Comparison of ENCODE assay signal across 27 mouse cellular contexts in the genomic region with DNA sequence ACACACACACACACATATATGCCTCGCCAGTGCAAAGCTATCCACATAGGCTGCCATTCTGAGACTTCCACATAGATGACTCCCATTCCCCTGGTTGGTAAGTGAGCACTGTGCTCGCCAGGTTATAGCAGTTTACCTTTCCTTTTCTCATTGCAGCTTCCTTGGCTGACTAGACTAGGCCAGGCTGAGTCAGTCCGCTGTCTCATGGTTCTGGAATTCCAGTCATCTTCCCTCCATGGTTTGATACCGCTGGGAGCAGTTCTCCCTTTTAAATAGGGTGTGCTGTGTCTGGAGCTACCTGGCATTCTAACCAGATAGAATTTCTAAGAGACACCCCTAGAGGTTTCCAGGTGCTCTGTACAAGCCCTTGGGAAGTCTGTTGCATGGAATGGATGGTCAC. TPM values are rescaled to one million over a fixed set of nuclear protein-coding genes. Genes with fewer than 3 reads are reported as not detected.
DNase-seq lines count a peak whose midpoint lies in the region; ATAC-seq and TF ChIP-seq lines count a peak whose summit lies in the region.
"Had no signal": no experiment of that assay in that cellular context is flagged by ENCODE, and none has a peak within 500 bp of the region (broad histone marks: within the 10 kb centered on the region; RNA-seq: fewer than 3 reads in every experiment).

No protein-coding gene starts in this region.

- no peak overlapping the region for H3K4me2 ChIP-seq in midbrain, embryonic 11.5 days
- H3K4me2 ChIP-seq: embryonic facial prominence, embryonic 15.5 days; forebrain, embryonic 15.5 days; hindbrain, embryonic 12.5 days had no signal

- WGBS in midbrain, embryonic 11.5 days = 92% methylated on average over 4 of the region's 4 CpGs

- TF ChIP-seq CTCF in Patski (IDR thresholded peaks at IDR 0.05) = no peak

- peak; percentile 39 to 68 for DNase-seq in adrenal gland, postnatal 36 days
- no peak for DNase-seq in adrenal gland, postnatal 4 days (ENCODE audit: low spot score in 2 of 2)
- DNase-seq in 3134 (ENCODE audit: extremely low read depth, insufficient read length, low spot score) (peak; percentile 55), 3T3-L1 (ENCODE audit: low read depth, low spot score) (peak; percentile 86), Patski (ENCODE audit: low read depth, low spot score) (peak; percentile 55)
- no peak for DNase-seq in midbrain, embryonic 11.5 days (ENCODE audit: low spot score, missing footprints)
- DNase-seq: adrenal gland, adult 8-10 months; cerebellum, adult 11 months; cerebellum, adult 8-10 months; cerebellum, postnatal 14 days; embryo, embryonic 11 days; heart, adult 18-20 months; heart, postnatal 10 days; heart, postnatal 4 days had no signal

- ATAC-seq in Patski = peak; percentile 96
- no peak for ATAC-seq in midbrain, embryonic 11.5 days (ENCODE audit: low FRiP score)
- ATAC-seq: forebrain, embryonic 15.5 days; hindbrain, embryonic 16.5 days; inflammation-experienced regulatory T-cells, adult 6 months; intestine, postnatal 0 days had no signal

- POLR2A ChIA-PET in Patski (lab: Charles Lee) = interaction anchor here (0.5 to 1.7 kb wide), 5 partner anchors 15 to 666 kb away, joined by 3 to 8 read pairs (median 5); a partner anchor contains a TSS

- no peak overlapping the region for H3K9ac ChIP-seq in midbrain, embryonic 11.5 days (ENCODE audit: low read length)
- H3K9ac ChIP-seq: embryonic facial prominence, embryonic 15.5 days; forebrain, embryonic 15.5 days; hindbrain, embryonic 12.5 days had no signal

- no peaks in the 10 kb centered on the region for H3K27me3 ChIP-seq in Patski
- no peaks in the 10 kb centered on the region for H3K27me3 ChIP-seq in midbrain, embryonic 11.5 days (ENCODE audit: control insufficient read depth, insufficient read depth, low read length)
- H3K27me3 ChIP-seq: CH12.LX; embryonic facial prominence, embryonic 15.5 days; forebrain, embryonic 15.5 days; hindbrain, embryonic 12.5 days had no signal

- H3K36me3 ChIP-seq in midbrain, embryonic 11.5 days (ENCODE audit: control insufficient read depth, insufficient read depth, low read length) = no peaks in the 10 kb centered on the region
- H3K36me3 ChIP-seq: embryonic facial prominence, embryonic 15.5 days; forebrain, embryonic 10.5 days; forebrain, embryonic 15.5 days; heart, embryonic 10.5 days; hindbrain, embryonic 12.5 days had no signal

- no peaks in the 10 kb centered on the region for H3K9me3 ChIP-seq in midbrain, embryonic 11.5 days (ENCODE audit: control insufficient read depth, low read length)
- H3K9me3 ChIP-seq: embryonic facial prominence, embryonic 15.5 days; forebrain, embryonic 10.5 days; forebrain, embryonic 15.5 days; heart, embryonic 10.5 days; hindbrain, embryonic 12.5 days had no signal

- no peaks in the 10 kb centered on the region for H3K4me1 ChIP-seq in midbrain, embryonic 11.5 days (ENCODE audit: control insufficient read depth, insufficient read depth, low read length)
- H3K4me1 ChIP-seq: embryonic facial prominence, embryonic 15.5 days; forebrain, embryonic 10.5 days; forebrain, embryonic 15.5 days; heart, embryonic 10.5 days; hindbrain, embryonic 12.5 days had no signal

- no peak overlapping the region for H3K4me3 ChIP-seq in midbrain, embryonic 11.5 days (ENCODE audit: low read depth, low read length)
- H3K4me3 ChIP-seq: embryonic facial prominence, embryonic 15.5 days; erythroblast, embryonic 14.5 days; forebrain, embryonic 10.5 days; forebrain, embryonic 15.5 days; heart, embryonic 10.5 days; hindbrain, embryonic 12.5 days had no signal

- H3K27ac ChIP-seq in midbrain, embryonic 11.5 days (ENCODE audit: low read depth, low read length) = no peak overlapping the region
- H3K27ac ChIP-seq: embryonic facial prominence, embryonic 15.5 days; forebrain, embryonic 10.5 days; forebrain, embryonic 15.5 days; heart, embryonic 10.5 days; hindbrain, embryonic 12.5 days had no signal

- in situ Hi-C loops in Patski (cut with MboI; ENCODE audit: low pct_unique_long_range_greater_than_20kb) = no loop called here

- CTCF ChIA-PET in Patski (lab: Charles Lee) = interaction anchor here (1.0 to 1.6 kb wide), 7 partner anchors 8 to 149 kb away, joined by 3 to 7 read pairs (median 4); no protein-coding TSS in a partner anchor

RNA-seq across cellular contexts. Expression of a gene that starts 9.2 kb away (rescaled TPM):
- total RNA-seq in adrenal gland, postnatal 36 days (2021) = under 1 TPM in 1 of 2 experiments, not detected in 1; 0.17 TPM
- total RNA-seq in adrenal gland, postnatal 4 days (2021) = not detected
- polyA plus RNA-seq in Patski (2021) = 0.14 TPM
- polyA plus RNA-seq in midbrain, embryonic 11.5 days (2014; fragmentation: Nextera tagmentation; extraction: Ambion mirVana) = 0.08 TPM in 1 of 2 replicates, not detected in the other
- total RNA-seq: CH12.LX; common myeloid progenitor, adult 5-6 weeks; gastrocnemius, adult 8-10 months; heart, adult 18-20 months had no signal
- polyA plus RNA-seq: embryonic facial prominence, embryonic 11.5 days; embryonic facial prominence, embryonic 15.5 days; erythroblast, embryonic 14.5 days; forebrain, embryonic 10.5 days; inflammation-experienced regulatory T-cells, adult 6 months; intestine, postnatal 0 days had no signal

RNA-seq across cellular contexts. Expression of a gene that starts 46.0 kb away (rescaled TPM):
- total RNA-seq in adrenal gland, postnatal 36 days (2021) = 10 to 100 TPM; 29.5 to 30.1 TPM
- 10 to 100 TPM; 15.0 to 16.5 TPM for total RNA-seq in adrenal gland, postnatal 4 days (2021)
- polyA plus RNA-seq in Patski (2021) = 16.0 TPM
- 3.7 and 4.0 TPM in 2 replicates for polyA plus RNA-seq in midbrain, embryonic 11.5 days (2014; fragmentation: Nextera tagmentation; extraction: Ambion mirVana)

Comparison
In these comparisons a context has a peak if more than half of its experiments do, and no peak if none do; other contexts are left out.
1. DNase-seq: peak in adrenal gland, postnatal 36 days (2 of 2), 3134 (single experiment), 3T3-L1 (single experiment) and Patski (single experiment); none in adrenal gland, postnatal 4 days (0 of 2) and midbrain, embryonic 11.5 days (single experiment).